Mouse (Mus musculus): Measurements from ENCODE around the gene Zfp599. TPM values are rescaled to one million over a fixed set of nuclear protein-coding genes. Genes with fewer than 3 reads are reported as not detected.

Gene Zfp599
- total RNA-seq, 1 experiment: 11.3 TPM

DNA sequence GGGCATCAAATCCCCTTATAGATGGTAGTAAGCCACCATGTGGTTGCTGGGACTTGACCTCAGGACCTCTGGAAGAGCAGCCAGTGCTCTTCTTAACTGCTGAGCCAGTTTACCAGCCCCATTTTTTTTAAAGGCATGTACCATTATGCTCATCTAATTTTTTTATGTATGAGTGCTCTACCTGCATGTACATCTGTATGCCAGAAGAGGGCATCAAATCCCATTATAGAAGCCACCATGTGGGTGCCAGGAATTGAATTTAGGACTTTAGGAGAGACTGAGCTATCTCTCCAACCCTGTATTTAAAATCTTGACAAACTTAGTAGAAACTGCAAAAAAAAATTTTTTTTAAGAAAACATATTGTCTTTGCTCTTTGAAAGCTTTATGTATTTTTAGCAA, 29.1 kb downstream of the Zfp599 start:
- no peak for TF ChIP-seq HCFC1 (IDR thresholded peaks at IDR 0.05; ENCODE audit: borderline replicate concordance, insufficient read depth, low read length)
- no peak for TF ChIP-seq CHD2 (IDR thresholded peaks at IDR 0.05; ENCODE audit: low read depth, low read length)
- TF ChIP-seq ZC3H11A (IDR thresholded peaks at IDR 0.05; ENCODE audit: borderline replicate concordance, low read depth, low read length): no peak
- no peak for TF ChIP-seq ZNF384 (IDR thresholded peaks at IDR 0.05; ENCODE audit: low read depth, low read length)
- TF ChIP-seq MAFK (IDR thresholded peaks at IDR 0.05; ENCODE audit: insufficient read depth, low read depth, low read length): no peak
- H3K9me3 ChIP-seq (ENCODE audit: control insufficient read depth, insufficient read depth, low read depth, low read length): no peaks in the 10 kb centered on the region
- no peak overlapping the region for H3K4me3 ChIP-seq (ENCODE audit: insufficient read depth in 1 of 2, low read depth in 1 of 2, low read length in 2 of 2, poor library complexity in 1 of 2, severe bottlenecking in 1 of 2)
- H3K4me1 ChIP-seq (ENCODE audit: control insufficient read depth in 2 of 2, insufficient read depth in 2 of 2, low read length in 2 of 2, poor library complexity in 1 of 2): peaks cover 1 to 4% of the 10 kb centered on the region in 2 experiments; a peak in 1 of 4 replicates
- no peak overlapping the region for H3K9ac ChIP-seq (ENCODE audit: insufficient read depth, low read depth, low read length, poor library complexity, severe bottlenecking)
- in situ Hi-C loops (cut with MboI; ENCODE audit: low sequenced_read_pairs in 2 of 2, unreplicated experiment in 2 of 2): no loop called here
- no peak overlapping the region for H3K27ac ChIP-seq (ENCODE audit: insufficient read depth, low read depth, low read length, poor library complexity, severe bottlenecking)
- DNase-seq (ENCODE audit: low read depth, low spot score): no peak
- peaks cover 2% of the 10 kb centered on the region for H3K36me3 ChIP-seq (ENCODE audit: control insufficient read depth, insufficient read depth, low read length, poor library complexity, severe bottlenecking)

DNA sequence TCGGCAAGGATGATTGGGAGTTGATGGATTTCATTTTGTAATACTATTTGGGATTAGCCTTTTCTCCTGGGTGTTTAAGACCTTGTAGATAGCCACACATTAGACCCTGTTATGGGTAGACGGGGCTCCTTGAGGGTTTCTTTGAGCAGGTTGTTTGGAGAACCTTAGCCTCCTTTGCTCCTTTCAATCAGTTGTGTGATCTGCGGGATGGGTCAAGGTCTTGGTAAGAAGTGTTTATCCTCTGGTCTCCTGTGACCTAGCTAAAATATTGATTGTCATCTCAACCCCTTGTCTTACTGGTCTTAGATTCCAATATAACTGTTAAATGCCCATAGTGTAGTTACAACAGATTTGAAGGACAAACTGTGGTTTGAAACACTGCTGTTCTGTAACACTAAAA, 29.6 kb downstream of the Zfp599 start:
- Histone ChIP-seq H3K9ac (ENCODE audit: insufficient read depth, low read depth, low read length, poor library complexity, severe bottlenecking) (no peak overlapping the region; the same call in 1 of the 2 replicates), H3K4me3 (ENCODE audit: insufficient read depth in 1 of 2, low read depth in 1 of 2, low read length in 2 of 2, poor library complexity in 1 of 2, severe bottlenecking in 1 of 2) (no peak overlapping the region), H3K36me3 (ENCODE audit: control insufficient read depth, insufficient read depth, low read length, poor library complexity, severe bottlenecking) (peaks cover 2% of the 10 kb centered on the region), H3K4me1 (ENCODE audit: control insufficient read depth in 2 of 2, insufficient read depth in 2 of 2, low read length in 2 of 2, poor library complexity in 1 of 2) (peaks cover 1 to 4% of the 10 kb centered on the region in 2 experiments; a peak in 1 of 4 replicates), H3K9me3 (ENCODE audit: control insufficient read depth, insufficient read depth, low read depth, low read length) (no peaks in the 10 kb centered on the region), H3K27ac (ENCODE audit: insufficient read depth, low read depth, low read length, poor library complexity, severe bottlenecking) (no peak overlapping the region; the same call in 1 of the 2 replicates)
- in situ Hi-C loops (cut with MboI; ENCODE audit: low sequenced_read_pairs in 2 of 2, unreplicated experiment in 2 of 2): no loop called here
- DNase-seq (ENCODE audit: low read depth, low spot score): no peak
- TF ChIP-seq ZC3H11A (IDR thresholded peaks at IDR 0.05; ENCODE audit: borderline replicate concordance, low read depth, low read length) (no peak), CHD2 (IDR thresholded peaks at IDR 0.05; ENCODE audit: low read depth, low read length) (no peak), ZNF384 (IDR thresholded peaks at IDR 0.05; ENCODE audit: low read depth, low read length) (no peak), HCFC1 (IDR thresholded peaks at IDR 0.05; ENCODE audit: borderline replicate concordance, insufficient read depth, low read length) (no peak), MAFK (IDR thresholded peaks at IDR 0.05; ENCODE audit: insufficient read depth, low read depth, low read length) (no peak)

GRCm38 (mm10) chr9:22229386-22230026, 30.2 kb downstream of the Zfp599 start:
- H3K4me1 ChIP-seq (ENCODE audit: control insufficient read depth in 2 of 2, insufficient read depth in 2 of 2, low read length in 2 of 2, poor library complexity in 1 of 2): peaks cover 1 to 4% of the 10 kb centered on the region in 2 experiments; a peak in 1 of 4 replicates

GRCm38 (mm10) chr9:22226846-22227245, 32.8 kb downstream of the Zfp599 start:
- no peak for DNase-seq (ENCODE audit: low read depth, low spot score)
- Histone ChIP-seq H3K4me1 (ENCODE audit: control insufficient read depth in 2 of 2, insufficient read depth in 2 of 2, low read length in 2 of 2, poor library complexity in 1 of 2) (peaks cover 1 to 4% of the 10 kb centered on the region in 2 experiments; a peak in 1 of 4 replicates), H3K9ac (ENCODE audit: insufficient read depth, low read depth, low read length, poor library complexity, severe bottlenecking) (peak overlapping the region; percentile 84), H3K4me3 (ENCODE audit: insufficient read depth in 1 of 2, low read depth in 1 of 2, low read length in 2 of 2, poor library complexity in 1 of 2, severe bottlenecking in 1 of 2) (peak overlapping the region; percentile 74 to 93), H3K9me3 (ENCODE audit: control insufficient read depth, insufficient read depth, low read depth, low read length) (no peaks in the 10 kb centered on the region), H3K36me3 (ENCODE audit: control insufficient read depth, insufficient read depth, low read length, poor library complexity, severe bottlenecking) (no peaks in the 10 kb centered on the region; the same call in 1 of the 2 replicates), H3K27ac (ENCODE audit: insufficient read depth, low read depth, low read length, poor library complexity, severe bottlenecking) (peak overlapping the region; percentile 94)
- TF ChIP-seq HCFC1 (IDR thresholded peaks at IDR 0.05; ENCODE audit: borderline replicate concordance, insufficient read depth, low read length): no peak
- no peak for TF ChIP-seq CHD2 (IDR thresholded peaks at IDR 0.05; ENCODE audit: low read depth, low read length)
- no peak for TF ChIP-seq ZC3H11A (IDR thresholded peaks at IDR 0.05; ENCODE audit: borderline replicate concordance, low read depth, low read length)
- no peak for TF ChIP-seq MAFK (IDR thresholded peaks at IDR 0.05; ENCODE audit: insufficient read depth, low read depth, low read length)
- TF ChIP-seq ZNF384 (IDR thresholded peaks at IDR 0.05; ENCODE audit: low read depth, low read length): no peak
- in situ Hi-C loops (cut with MboI; ENCODE audit: low sequenced_read_pairs in 2 of 2, unreplicated experiment in 2 of 2): loop anchor here in 1 of 2 experiments (10.0 kb wide), 1 partner anchor 442 kb away; no protein-coding TSS in a partner anchor

More at GRCm38 (mm10) chr9:22229386-22230026, 30.2 kb downstream of the Zfp599 start:
- Histone ChIP-seq H3K27ac (ENCODE audit: insufficient read depth, low read depth, low read length, poor library complexity, severe bottlenecking) (peak overlapping the region; percentile 61; the same call in 1 of the 2 replicates), H3K36me3 (ENCODE audit: control insufficient read depth, insufficient read depth, low read length, poor library complexity, severe bottlenecking) (no peaks in the 10 kb centered on the region; the same call in none of the 2 replicates), H3K4me3 (ENCODE audit: insufficient read depth in 1 of 2, low read depth in 1 of 2, low read length in 2 of 2, poor library complexity in 1 of 2, severe bottlenecking in 1 of 2) (no peak overlapping the region), H3K9ac (ENCODE audit: insufficient read depth, low read depth, low read length, poor library complexity, severe bottlenecking) (no peak overlapping the region; the same call in 1 of the 2 replicates), H3K9me3 (ENCODE audit: control insufficient read depth, insufficient read depth, low read depth, low read length) (no peaks in the 10 kb centered on the region)
- TF ChIP-seq CHD2 (IDR thresholded peaks at IDR 0.05; ENCODE audit: low read depth, low read length): no peak
- no peak for TF ChIP-seq MAFK (IDR thresholded peaks at IDR 0.05; ENCODE audit: insufficient read depth, low read depth, low read length)
- no peak for TF ChIP-seq HCFC1 (IDR thresholded peaks at IDR 0.05; ENCODE audit: borderline replicate concordance, insufficient read depth, low read length)
- TF ChIP-seq ZC3H11A (IDR thresholded peaks at IDR 0.05; ENCODE audit: borderline replicate concordance, low read depth, low read length): no peak
- TF ChIP-seq ZNF384 (IDR thresholded peaks at IDR 0.05; ENCODE audit: low read depth, low read length): no peak
- no peak for DNase-seq (ENCODE audit: low read depth, low spot score)
- in situ Hi-C loops (cut with MboI; ENCODE audit: low sequenced_read_pairs in 2 of 2, unreplicated experiment in 2 of 2): loop anchor here in 1 of 2 experiments (10.0 kb wide), 1 partner anchor 445 kb away; no protein-coding TSS in a partner anchor

All from ES-E14 (cell line).